Mouse (Mus musculus) kidney, adult 18-20 months (tissue): ENCODE measurements around the gene Ube2o.
A peak's percentile ranks its signal among the peaks of the same experiment; 100 is the strongest.

Experiments
- DNase-seq: peaks from one replicate; pipeline ENCODE4 v3.0.0; 2021

Gene Ube2o

DNA sequence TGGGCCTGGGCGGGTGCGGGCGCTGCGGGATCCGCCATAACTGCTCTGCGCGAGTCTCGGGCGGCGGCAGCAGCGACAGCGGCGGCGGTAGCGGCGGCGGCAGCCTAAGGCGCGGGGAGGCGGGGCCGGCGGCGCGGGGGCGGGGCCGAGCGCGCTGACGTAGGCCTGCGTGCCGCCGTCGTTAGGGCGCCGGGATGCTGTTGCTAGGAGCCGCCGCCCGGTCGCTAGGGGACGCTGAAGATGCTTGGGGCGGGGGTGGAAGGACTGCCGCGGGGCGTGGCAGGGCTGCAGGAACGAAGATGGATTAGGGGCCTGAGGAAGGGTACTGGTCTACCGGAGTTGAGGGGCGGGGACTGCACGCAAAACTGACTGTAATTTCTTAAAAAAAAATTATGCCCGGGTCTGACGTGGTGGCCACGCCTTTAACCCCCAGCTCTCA lies at the start of gene Ube2o:
Gene Ube2o, minus strand, starts transcription at position 72 of the 439 bp plus-strand sequence.
- DNase-seq, result peak; percentile 87

DNA sequence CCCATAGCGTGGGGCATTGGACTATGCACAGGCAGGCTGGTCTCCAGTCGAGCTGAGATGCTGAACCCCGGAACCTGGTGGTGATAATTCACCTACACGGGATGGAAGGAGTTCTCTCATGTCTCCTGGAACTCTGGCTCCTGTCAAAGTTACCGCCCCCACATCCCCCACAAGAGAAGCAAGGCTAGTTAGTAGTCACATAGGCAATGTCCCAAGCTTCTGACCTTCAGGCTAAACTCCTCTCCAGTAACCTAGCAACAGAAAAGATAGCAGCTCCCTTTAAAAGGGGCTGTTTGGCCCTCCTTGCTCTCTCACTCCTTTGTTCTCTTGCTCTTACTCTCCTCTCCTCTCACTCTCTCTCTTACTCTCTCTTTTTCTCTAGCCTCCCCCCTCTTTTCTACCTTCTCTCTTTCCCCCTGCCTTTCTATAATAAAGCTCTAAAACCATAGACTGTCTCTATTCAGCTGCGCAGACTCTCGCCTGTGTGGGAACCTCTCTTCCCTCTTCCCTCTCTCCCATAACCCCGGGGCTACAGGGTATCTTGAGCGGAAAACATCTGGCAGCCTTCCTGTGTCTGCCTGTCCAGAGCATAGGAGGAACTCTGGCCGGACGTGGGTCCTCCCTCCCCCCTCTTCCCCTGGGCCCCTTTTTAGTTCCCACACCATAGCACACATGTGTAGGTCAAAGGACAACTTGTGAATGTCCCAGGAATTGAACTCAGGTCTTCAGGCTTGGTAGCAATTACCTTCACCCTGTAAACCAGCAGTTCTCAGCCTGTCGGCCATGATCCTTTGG lies 49.1 kb upstream of the Ube2o start:
- no peak for DNase-seq

DNA sequence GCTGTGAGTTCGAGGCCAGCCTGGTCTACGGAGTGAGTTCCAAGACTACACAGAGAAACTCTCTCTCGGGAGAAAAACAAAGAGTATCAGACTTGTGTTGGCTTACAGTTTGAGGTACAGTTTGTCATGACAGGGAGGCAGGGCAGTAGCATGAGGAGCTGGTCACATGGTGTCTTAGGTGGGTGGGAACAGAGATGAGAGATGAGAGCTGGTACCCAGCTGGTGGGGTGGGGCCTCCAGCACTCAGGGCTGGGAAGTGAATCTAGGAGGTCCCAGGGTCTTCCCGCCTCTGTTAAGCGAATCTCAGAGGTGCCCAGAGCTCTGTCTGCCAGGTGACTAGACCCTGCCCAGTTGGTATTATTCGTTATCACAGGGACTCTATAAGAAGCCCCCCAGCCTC lies 48.2 kb upstream of the Ube2o start:
- no peak for DNase-seq

- DNase-seq, result peak; percentile 88
These were observed 47.5 kb upstream of the Ube2o start for GRCm38 (mm10) chr11:116628712-116629111.

DNA sequence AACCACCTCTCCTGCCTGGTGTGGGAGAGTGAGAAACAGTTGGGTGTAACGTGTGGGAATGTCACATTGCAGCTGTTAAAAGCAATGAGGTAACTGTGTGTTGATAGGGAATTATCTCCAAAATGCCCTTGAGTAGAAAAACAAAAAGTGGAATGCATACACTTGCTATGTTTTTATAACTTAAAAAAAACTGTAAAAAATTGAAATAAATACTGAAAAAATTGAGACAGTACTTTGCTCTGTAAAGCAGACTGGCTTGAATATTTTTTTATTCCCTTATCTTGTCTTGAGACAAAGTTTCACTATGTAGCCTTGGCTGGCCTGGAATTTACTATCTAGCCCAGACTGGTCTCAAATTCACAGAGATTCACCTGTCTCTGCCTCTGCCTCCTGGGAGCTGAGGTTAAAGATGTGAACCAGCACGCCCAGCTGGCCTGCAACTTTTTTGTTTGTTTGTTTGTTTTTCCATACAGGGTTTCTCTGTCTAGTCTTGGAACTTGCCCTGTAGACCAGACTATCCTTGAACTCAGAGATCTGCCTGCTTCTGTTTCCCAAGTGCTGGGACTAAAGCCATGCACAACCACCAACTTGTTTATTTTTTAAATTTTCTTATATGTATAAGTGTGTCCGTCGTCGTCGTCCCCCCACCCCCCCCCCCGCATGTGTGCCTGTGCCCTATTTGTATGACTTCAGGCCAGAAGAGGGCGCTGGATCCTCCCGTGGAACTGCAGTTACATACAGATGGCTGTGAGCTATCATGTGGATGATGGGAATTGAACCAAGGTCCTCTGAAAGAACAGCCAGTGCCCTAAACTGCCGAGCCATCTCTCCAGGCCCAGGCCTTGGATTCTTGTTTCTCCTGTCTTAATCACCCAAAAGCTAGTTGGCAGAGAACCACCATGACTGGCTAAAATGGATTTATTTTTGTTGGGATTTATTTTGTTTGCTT lies 46.1 kb upstream of the Ube2o start:
- DNase-seq, result peak; percentile 54

- no peak for DNase-seq
These were observed 45.2 kb upstream of the Ube2o start, which contains the start of gene Rhbdf2 for GRCm38 (mm10) chr11:116626299-116627071. Gene Rhbdf2, minus strand, starts transcription at chr11:116627019.

GRCm38 (mm10) chr11:116625081-116626000 lies 44.1 kb upstream of the Ube2o start:
- peak; percentile 53 for DNase-seq

GRCm38 (mm10) chr11:116624131-116624832 lies 43.0 kb upstream of the Ube2o start:
- DNase-seq, result peak; percentile 93

DNA sequence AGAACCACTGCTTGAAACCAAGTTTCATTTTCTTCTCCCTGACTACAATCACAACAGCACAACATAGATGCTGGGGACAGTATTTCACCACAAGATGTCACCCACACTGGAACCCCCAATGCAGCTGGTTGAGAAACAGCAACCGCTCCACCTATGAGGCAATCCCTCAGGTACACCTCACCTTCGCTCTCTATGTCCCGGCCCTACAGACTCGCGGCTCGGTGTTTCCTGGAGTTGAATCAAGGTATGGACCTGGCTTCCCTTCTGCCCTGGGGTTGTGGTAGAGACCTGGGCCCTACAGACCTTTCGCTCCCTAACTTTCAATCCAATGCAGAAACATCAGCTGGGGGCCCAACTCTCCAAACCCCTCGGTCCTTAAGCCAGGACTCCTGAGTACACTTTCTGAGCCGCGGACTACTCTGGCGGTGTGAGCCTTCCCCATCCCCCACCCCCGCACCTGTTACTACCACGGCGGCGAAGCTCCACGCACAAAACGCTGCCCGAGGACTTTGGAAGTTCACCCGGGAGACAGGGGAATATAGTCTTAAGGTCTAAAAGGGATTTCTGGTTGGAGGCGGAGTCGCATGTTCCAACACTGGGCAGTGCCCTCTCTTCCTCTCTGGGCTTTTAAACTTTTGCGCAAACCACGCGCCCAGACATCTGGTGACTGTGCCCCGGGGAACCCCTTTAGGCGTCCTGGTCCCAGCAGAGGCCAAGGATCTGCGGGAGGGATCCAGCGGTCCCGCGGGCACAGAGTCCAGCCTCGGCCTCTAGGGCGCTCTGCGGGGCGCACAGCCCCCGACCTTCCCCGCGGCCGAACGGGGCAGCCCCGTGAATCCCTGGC lies 42.3 kb upstream of the Ube2o start:
- no peak for DNase-seq

GRCm38 (mm10) chr11:116621258-116621704 lies 40.0 kb upstream of the Ube2o start:
- peak; percentile 78 for DNase-seq

DNA sequence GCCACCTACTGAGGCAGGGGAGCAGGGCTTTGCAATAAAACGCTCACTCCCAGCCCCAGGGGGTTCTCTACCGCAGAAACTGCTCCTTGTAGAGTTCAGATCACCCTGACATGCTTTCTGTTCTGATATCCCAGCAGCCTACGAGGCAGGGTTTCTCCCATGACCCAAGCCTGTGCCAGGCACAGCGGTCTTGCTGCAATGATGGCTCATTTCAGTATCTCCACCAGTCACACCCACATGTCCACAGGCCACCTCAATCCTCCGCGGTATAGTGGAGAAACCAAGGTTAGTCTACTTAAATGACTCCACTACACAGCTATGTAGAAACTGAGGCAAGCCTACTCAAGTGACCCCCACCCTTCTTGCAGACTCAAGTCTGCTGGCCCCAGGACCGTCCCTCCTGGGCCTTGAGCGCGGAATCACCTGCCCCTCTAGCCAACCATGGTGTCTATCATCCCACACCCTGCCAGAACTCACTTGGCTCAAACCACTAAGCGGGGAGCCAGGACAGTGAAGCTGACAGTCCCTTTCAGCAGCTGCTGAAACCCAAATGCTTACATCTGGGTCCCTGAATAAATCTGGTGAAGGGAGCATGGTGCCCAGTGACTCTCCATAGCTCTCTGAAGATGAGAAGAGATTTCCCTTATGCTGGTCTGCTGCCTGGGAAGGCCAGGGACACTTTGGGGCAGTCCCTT lies 39.5 kb upstream of the Ube2o start:
- DNase-seq, result no peak

DNA sequence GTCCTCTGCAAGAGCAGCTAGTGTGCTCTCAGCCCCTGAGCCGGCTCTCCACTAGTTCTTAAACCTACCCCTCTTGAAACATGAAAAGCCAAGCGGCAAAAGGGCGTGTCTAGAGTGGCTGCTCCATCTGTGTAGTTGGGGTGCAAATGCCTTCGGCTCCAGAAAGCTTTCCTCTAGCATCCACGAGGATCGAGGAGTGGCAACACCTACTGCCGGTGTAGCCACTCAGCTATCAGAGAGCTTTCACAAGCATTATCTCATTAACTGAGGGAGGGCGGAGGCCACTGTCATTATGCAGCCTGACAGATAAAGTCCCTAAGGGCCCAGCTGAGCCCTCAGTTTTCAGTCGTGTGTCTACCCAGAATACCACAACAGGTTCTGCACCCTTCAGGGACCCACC lies 38.8 kb upstream of the Ube2o start:
- no peak for DNase-seq

GRCm38 (mm10) chr11:116619561-116619960 lies 38.3 kb upstream of the Ube2o start:
- no peak for DNase-seq

- DNase-seq, result peak; percentile 68
These were observed 37.9 kb upstream of the Ube2o start for GRCm38 (mm10) chr11:116619156-116619555.

- DNase-seq, result no peak
These were observed 37.4 kb upstream of the Ube2o start for GRCm38 (mm10) chr11:116618666-116619065.

DNA sequence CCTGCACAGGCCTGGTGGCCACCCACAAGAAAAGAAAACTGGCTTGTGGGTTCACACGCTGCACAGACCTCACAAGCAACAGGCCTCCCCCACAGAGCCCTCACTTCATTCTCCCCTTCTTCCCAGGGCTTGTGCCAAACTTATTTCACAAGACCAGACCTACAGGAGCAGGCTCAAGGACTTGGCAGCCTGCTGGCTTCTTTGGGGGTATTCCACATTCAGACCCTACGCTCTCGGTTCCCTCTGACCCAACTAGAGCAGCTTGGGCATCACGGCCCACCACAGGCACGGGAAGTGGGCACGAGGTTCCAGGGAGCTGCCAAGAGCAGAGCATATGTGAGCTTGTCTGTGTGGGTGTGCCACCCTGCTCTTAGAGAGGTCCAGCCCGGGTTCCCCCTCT lies 36.4 kb upstream of the Ube2o start:
- DNase-seq, result no peak

DNA sequence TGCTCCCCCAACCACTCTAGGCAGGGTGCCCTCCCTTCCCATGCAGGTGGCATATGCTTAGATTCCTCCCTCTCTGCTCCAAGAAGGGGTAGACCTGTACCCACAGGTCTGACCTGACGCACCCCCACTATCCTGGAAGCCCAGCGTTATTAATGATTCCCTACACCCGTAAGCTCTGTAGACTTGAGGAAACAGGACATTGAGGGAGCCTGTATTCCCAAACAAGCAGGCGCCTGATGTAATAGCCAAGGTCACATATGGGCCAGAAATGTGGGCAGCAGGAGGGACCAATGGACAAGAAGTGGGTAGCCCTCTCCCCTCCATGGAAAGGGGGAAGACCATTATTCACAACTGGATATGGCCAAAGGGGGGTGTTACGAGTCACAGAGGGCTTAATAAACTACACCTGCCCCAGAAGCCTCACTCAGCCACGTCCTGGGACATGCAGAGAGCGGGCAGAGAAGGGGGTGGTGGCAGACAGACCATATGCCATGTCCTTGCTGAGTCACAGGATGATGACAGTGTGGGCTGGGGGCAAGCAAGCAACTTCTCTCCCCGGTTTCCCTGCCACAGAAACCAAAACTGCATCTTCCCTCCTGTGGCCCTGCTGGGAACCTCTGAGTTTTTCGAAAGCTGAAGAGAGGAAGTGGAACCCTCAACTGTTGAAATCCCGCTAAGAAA lies 35.3 kb upstream of the Ube2o start:
- DNase-seq, result no peak

DNA sequence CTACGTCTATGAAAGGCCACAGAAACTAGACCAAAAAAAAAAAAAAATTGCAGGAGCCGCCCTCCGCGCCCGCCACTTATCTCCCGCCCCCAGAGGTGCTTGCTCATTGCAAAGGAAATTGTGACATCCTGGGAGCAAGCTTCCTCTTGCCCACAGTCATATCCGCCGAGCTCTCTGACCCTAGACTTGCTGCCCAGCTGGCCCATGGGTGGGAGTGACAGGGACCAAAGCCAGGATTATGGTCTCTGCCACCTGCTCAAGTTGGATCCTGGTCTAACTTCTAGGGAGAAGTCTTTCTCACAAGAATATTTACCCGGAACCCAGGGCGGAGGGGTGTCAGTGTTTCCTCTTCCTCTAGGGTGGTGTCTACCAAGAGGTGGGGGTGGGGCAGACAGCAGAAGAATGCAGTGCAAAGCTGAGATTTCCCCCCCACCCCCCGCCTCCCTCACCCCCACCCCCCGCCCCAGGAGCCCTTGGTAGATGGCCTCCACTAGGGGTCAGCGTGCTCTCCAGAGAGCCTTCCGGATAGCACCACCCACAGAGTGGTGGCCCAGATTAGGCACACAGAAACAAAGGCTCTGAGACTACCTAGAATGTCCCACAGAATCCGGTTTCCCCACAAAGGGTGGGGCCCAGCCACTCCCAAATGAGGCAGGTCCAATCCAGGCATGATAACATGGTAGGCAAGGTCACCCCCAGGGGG lies 34.6 kb upstream of the Ube2o start:
- peak; percentile 48 for DNase-seq
